Mouse (Mus musculus) naive thymus-derived CD4-positive, alpha-beta T cell, adult 2 months (primary cell): Measurements from ENCODE around the gene Spaca4.

ENCODE experiments used
- DNase-seq: peaks from one replicate; pipeline ENCODE4 v3.0.0-alpha.2; 2011; ENCODE audit warnings: low read depth

The Spaca4 gene

GRCm38 (mm10) chr7:45712022-45712757, 13.4 kb downstream of the Spaca4 start:
- DNase-seq: peak; percentile 15

DNA sequence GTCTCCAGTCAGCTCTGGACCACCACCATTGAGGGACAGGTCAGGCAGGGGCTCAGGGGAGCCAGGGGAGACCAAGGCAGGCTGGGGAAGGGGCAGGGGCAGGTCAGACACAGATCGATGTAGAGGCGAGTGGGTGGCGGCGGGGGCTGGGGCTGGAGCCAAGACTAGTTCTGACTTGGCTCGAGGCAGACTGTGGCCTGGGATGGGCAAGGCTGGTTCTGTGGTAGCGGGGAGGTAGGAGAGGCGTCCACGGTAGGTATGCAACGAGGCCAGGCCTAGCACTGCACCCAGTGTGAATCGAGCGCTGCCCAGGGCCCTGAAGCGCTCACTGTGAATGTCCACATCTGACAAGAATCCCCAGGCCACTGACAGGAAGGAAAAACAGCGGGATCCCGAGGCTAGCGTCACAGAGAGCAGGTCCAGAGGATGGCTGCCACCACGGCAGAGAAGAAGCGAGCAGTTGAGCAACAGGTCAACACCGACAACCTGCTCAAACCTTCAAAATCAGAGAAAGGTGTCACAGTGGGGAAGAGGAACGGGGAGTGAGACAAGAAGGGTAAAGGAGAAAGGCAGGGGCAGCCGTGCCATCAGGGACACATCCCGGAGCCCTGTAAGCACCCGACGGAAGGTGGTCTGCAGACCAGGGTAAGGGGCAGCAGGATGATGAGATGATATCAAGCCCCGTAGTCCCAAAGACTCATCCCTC, 14.1 kb downstream of the Spaca4 start:
- no peak for DNase-seq

GRCm38 (mm10) chr7:45710477-45711191, 15.0 kb downstream of the Spaca4 start:
- DNase-seq: no peak

GRCm38 (mm10) chr7:45709677-45710355, 15.8 kb downstream of the Spaca4 start:
- DNase-seq: peak; percentile 17

DNA sequence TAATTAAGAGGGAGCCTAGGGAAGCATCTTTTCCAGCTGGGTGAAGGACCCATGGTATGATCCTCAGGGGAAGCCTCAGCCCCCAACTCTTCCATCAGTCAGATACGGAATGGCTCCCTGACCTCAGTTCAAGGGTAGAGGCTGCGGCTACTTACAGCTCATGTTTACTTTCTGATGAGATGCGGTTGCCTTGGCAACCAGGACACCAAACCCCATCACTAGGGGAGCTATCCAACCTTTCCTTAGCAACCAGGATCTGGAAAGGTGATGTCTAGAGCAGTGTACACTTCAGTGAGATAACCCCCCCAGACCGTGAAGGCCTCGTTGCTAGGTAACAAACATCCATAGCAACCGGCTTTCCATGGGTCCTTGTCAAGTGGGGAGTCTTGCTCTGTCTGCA, 16.6 kb downstream of the Spaca4 start:
- peak; percentile 41 for DNase-seq

GRCm38 (mm10) chr7:45708221-45708761, 17.3 kb downstream of the Spaca4 start:
- DNase-seq: no peak

GRCm38 (mm10) chr7:45707375-45707967, 18.1 kb downstream of the Spaca4 start:
- DNase-seq: peak; percentile 94

- DNase-seq: peak; percentile 92
Measured at GRCm38 (mm10) chr7:45706721-45707241, 18.8 kb downstream of the Spaca4 start.

DNA sequence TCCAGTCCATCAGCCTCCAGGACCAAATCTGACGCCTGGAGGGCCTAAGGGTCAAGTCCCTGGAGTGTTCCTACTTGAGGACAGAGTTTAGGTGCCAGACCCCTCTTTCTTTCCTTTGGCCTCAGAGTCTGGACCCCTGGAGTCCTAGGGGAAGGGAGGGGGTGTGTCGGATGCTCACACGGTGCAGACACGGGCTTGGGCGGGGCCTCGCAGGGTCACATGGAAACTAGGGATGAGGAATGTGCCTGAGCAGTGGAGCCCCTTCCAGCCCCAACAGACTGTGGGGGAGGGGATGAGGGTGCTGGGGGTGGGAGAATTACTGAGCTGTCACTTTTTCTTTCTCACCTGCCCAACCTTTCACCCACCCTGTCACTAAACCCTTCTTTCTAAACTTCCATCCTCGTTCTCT, 19.7 kb downstream of the Spaca4 start:
- peak; percentile 51 for DNase-seq

DNA sequence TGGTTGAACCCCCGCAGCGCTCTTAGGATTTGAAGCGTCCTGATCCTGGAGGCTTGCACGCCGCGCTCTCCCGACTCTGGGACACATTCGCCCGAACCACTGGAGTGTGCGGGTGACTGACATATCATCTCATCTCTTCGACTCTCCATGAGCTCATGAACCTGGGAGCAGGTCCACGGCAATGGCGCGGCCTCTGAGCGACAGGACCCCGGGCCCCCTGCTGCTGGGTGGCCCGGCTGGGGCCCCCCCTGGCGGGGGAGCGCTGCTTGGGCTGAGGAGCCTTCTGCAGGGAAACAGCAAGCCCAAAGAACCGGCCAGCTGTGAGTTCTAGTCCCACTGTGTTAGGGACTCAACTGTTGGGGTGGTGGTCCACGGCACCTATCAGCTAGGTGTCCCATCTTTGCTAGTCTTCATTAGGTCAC, 20.2 kb downstream of the Spaca4 start:
- no peak for DNase-seq

GRCm38 (mm10) chr7:45704730-45705442, 20.7 kb downstream of the Spaca4 start, which contains the start of gene Dbp:
Gene Dbp, plus strand, starts transcription at chr7:45705088.
- DNase-seq: peak; percentile 98

- DNase-seq: peak; percentile 82
Measured at GRCm38 (mm10) chr7:45704046-45704559, 21.5 kb downstream of the Spaca4 start.

DNA sequence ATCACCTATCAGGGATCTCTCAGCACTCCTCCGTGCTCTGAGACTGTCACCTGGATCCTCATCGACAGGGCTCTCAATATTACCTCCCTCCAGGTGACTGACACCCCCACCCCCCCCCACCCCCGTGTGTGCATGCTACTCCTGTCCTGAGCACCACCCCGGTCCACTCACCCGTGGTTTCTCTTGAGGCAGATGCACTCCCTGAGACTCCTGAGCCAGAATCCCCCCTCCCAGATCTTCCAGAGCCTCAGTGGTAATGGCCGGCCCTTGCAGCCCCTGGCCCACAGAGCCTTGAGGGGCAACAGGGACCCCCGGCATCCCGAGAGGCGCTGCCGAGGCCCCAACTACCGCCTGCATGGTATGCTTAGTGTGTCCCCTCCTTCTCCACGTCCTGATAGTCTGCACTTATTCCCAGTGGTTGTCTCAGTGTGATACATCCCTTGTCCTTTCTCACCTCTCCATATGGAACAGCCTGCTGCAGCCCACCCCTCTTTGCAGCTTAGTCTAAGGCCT, 22.0 kb downstream of the Spaca4 start:
- DNase-seq: no peak

DNA sequence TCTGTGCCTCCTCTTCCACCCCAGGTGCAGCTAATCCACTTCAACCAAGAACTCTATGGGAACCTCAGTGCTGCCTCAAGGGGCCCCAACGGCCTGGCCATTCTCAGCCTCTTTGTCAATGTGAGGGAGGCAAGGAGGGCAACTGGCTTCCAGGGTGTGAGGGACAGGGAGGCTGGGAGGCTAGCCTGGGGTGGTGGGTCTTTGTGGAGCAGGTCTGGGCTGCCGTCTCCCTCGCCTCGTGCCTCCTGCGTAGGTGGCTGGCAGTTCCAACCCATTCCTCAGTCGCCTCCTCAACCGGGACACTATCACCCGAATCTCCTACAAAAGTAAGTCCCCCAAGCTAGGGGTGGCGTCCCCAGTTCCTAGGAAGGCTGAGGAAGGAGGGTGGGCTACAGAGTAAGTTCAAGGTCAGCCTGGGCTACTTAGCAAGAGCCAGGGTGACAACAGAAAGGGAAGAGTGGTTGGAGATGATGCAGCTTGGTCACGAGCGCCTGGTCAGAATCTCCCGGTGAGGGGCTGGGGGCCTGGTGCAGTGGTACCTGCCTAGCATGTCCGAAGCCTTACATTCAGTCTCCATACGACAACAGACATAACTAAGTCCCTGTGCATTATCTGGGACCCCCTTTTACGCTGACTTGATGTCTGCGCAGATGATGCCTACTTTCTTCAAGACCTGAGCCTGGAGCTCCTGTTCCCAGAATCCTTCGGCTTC, 22.6 kb downstream of the Spaca4 start:
- DNase-seq: peak; percentile 22

DNA sequence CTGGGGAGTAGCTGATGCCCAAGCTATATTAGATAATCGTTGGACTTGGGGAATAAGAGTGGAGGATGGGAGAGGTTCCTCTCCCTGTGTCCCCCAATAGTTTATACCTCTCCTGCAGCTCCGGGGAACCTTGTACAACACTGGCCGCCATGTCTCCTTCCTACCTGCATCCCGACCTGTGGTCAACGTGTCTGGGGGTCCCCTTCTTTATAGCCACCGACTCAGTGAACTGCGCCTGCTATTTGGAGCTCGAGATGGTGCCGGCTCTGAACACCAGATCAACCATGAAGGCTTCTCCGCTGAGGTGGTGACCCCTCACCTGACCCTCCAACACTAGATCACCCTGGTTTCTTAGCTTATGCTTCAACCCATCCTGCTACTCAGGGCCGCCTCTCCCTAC, 23.3 kb downstream of the Spaca4 start:
- DNase-seq: no peak

GRCm38 (mm10) chr7:45701607-45702006, 24.0 kb downstream of the Spaca4 start:
- DNase-seq: no peak

GRCm38 (mm10) chr7:45701072-45701471, 24.5 kb downstream of the Spaca4 start:
- DNase-seq: no peak

- DNase-seq: peak; percentile 76
Measured at GRCm38 (mm10) chr7:45700301-45701015, 25.2 kb downstream of the Spaca4 start.
